ENCODE assay signal across 23 mouse cellular contexts in genomic region chr9:66120106-66120505, GRCm38 (mm10). TPM values are rescaled to one million over a fixed set of nuclear protein-coding genes. Genes with fewer than 3 reads are reported as not detected.
A peak's percentile ranks its signal among the peaks of the same experiment; 100 is the strongest.
DNase-seq lines count a peak whose midpoint lies in the region; ATAC-seq and TF ChIP-seq lines count a peak whose summit lies in the region.
"Had no signal": no experiment of that assay in that cellular context is flagged by ENCODE, and none has a peak within 500 bp of the region (broad histone marks: within the 10 kb centered on the region; RNA-seq: fewer than 3 reads in every experiment).

No protein-coding gene starts in this region.

- peak in 2 of 3 experiments; percentile 61 to 64 for DNase-seq in liver, embryonic 14.5 days (ENCODE audit: low read depth in 3 of 3, low spot score in 3 of 3)
- DNase-seq in layer of hippocampus, adult 9-11 months: no peak
- DNase-seq in cerebellum, adult 2 months: no peak
- DNase-seq in T-cell, adult 2 months (ENCODE audit: low spot score): no peak
- DNase-seq: cerebellum, adult 9-10 months; gastrocnemius, adult 2 months; kidney, adult 11 months; kidney, postnatal 4 days; left cerebral cortex, postnatal 4 days; lung, postnatal 4 days; thymus, adult 2 months; thymus, postnatal 4 days had no signal

- H3K9ac ChIP-seq in liver, embryonic 14.5 days (replicated peaks): peak overlapping the region; percentile 16
- H3K9ac ChIP-seq: embryonic facial prominence, embryonic 15.5 days; forebrain, embryonic 12.5 days; limb, embryonic 15.5 days; neural tube, embryonic 15.5 days had no signal

- TF ChIP-seq CTCF in bone marrow macrophage, adult 2 months (IDR thresholded peaks at IDR 0.05; ENCODE audit: low read depth, low read length): no peak
- no peak for TF ChIP-seq CTCF in liver, embryonic 14.5 days (IDR thresholded peaks at IDR 0.05; ENCODE audit: low read depth)
- no peak for TF ChIP-seq CTCF in cerebellum, adult 2 months (IDR thresholded peaks at IDR 0.05; ENCODE audit: borderline replicate concordance, insufficient read depth, low read depth, low read length)

- peak overlapping the region; percentile 43 for H3K4me2 ChIP-seq in liver, embryonic 14.5 days (ENCODE audit: low read depth)
- H3K4me2 ChIP-seq: embryonic facial prominence, embryonic 15.5 days; forebrain, embryonic 12.5 days; heart, embryonic 11.5 days; limb, embryonic 15.5 days; midbrain, embryonic 11.5 days; neural tube, embryonic 15.5 days had no signal

- TF ChIP-seq POLR2A in bone marrow macrophage, adult 2 months (IDR thresholded peaks at IDR 0.05; ENCODE audit: borderline replicate concordance, low read depth, low read length): no peak
- TF ChIP-seq POLR2A in cerebellum, adult 2 months (IDR thresholded peaks at IDR 0.05; ENCODE audit: borderline replicate concordance, insufficient read depth, low read length): no peak

- no peaks in the 10 kb centered on the region for H3K27me3 ChIP-seq in erythroblast, embryonic 14.5 days (ENCODE audit: control insufficient read depth)
- H3K27me3 ChIP-seq in liver, embryonic 14.5 days (ENCODE audit: control insufficient read depth, insufficient read depth, low read length): no peaks in the 10 kb centered on the region
- H3K27me3 ChIP-seq in cerebellum, adult 2 months (ENCODE audit: control insufficient read depth, insufficient read depth, low read length): no peaks in the 10 kb centered on the region
- H3K27me3 ChIP-seq: embryonic facial prominence, embryonic 15.5 days; forebrain, embryonic 12.5 days; limb, embryonic 15.5 days; neural tube, embryonic 15.5 days had no signal

- TF ChIP-seq EP300 in liver, embryonic 14.5 days (IDR thresholded peaks at IDR 0.05; ENCODE audit: low read depth): peak; percentile 71

- H3K27ac ChIP-seq in bone marrow macrophage, adult 2 months (ENCODE audit: insufficient read depth, low read depth, low read length): peak overlapping the region; percentile 5
- peak overlapping the region; percentile 68 for H3K27ac ChIP-seq in liver, embryonic 14.5 days
- H3K27ac ChIP-seq in cerebellum, adult 2 months (ENCODE audit: insufficient read depth, low read length): no peak overlapping the region
- H3K27ac ChIP-seq: embryonic facial prominence, embryonic 15.5 days; forebrain, embryonic 12.5 days; gastrocnemius, adult 2 months; hindbrain, embryonic 10.5 days; limb, embryonic 15.5 days; neural tube, embryonic 15.5 days had no signal

- peaks cover 53% of the 10 kb centered on the region for H3K4me1 ChIP-seq in bone marrow macrophage, adult 2 months (ENCODE audit: control insufficient read depth, insufficient read depth, low read length)
- peaks cover 71% of the 10 kb centered on the region for H3K4me1 ChIP-seq in erythroblast, embryonic 14.5 days (ENCODE audit: control insufficient read depth)
- H3K4me1 ChIP-seq in liver, embryonic 14.5 days (replicated peaks; ENCODE audit: control insufficient read depth in 2 of 2, insufficient read depth in 2 of 2, low read length in 1 of 2): peaks cover 34 to 35% of the 10 kb centered on the region in 2 experiments
- peaks cover 10% of the 10 kb centered on the region; the same call in 1 of the 2 replicates for H3K4me1 ChIP-seq in cerebellum, adult 2 months (ENCODE audit: control insufficient read depth, insufficient read depth, low read length)

- ATAC-seq in liver, embryonic 14.5 days (ENCODE audit: insufficient read depth): peak; percentile 31
- peak; percentile 69 for ATAC-seq in megakaryocyte-erythroid progenitor cell, adult 5-6 weeks (replicated peaks; ENCODE audit: low FRiP score, low TSS enrichment, poor library complexity, severe bottlenecking)

- 38% methylated on average over 4 of the region's 4 CpGs for WGBS in liver, embryonic 14.5 days (ENCODE audit: insufficient replicate concordance)
- WGBS in cerebellum, adult 2 months: 98% methylated on average over 4 of the region's 4 CpGs

- peaks cover 62% of the 10 kb centered on the region for H3K36me3 ChIP-seq in erythroblast, embryonic 14.5 days (ENCODE audit: control insufficient read depth)
- H3K36me3 ChIP-seq in liver, embryonic 14.5 days (replicated peaks; ENCODE audit: control insufficient read depth, insufficient read depth, low read depth): peaks cover 4% of the 10 kb centered on the region
- H3K36me3 ChIP-seq: limb, embryonic 15.5 days; neural tube, embryonic 15.5 days had no signal

- H3K4me3 ChIP-seq in bone marrow macrophage, adult 2 months (ENCODE audit: insufficient read depth, low read length): no peak overlapping the region
- peak overlapping the region; percentile 36 for H3K4me3 ChIP-seq in erythroblast, embryonic 14.5 days (replicated peaks)
- no peak overlapping the region for H3K4me3 ChIP-seq in liver, embryonic 14.5 days (ENCODE audit: insufficient read depth in 1 of 2, low read depth in 2 of 2, low read length in 2 of 2)
- H3K4me3 ChIP-seq in cerebellum, adult 2 months (replicated peaks; ENCODE audit: insufficient read depth, low read depth, low read length): no peak overlapping the region
- H3K4me3 ChIP-seq: embryonic facial prominence, embryonic 15.5 days; forebrain, embryonic 12.5 days; gastrocnemius, adult 2 months; hindbrain, embryonic 10.5 days; left cerebral cortex, adult 2 months; limb, embryonic 15.5 days; neural tube, embryonic 15.5 days had no signal

- H3K9me3 ChIP-seq in erythroblast, embryonic 14.5 days (ENCODE audit: control insufficient read depth, low read length): no peaks in the 10 kb centered on the region
- H3K9me3 ChIP-seq in liver, embryonic 14.5 days (ENCODE audit: control insufficient read depth, low read length): no peaks in the 10 kb centered on the region
- H3K9me3 ChIP-seq: embryonic facial prominence, embryonic 15.5 days; forebrain, embryonic 12.5 days; hindbrain, embryonic 10.5 days; limb, embryonic 15.5 days; neural tube, embryonic 15.5 days had no signal

RNA-seq across cellular contexts. Expression of gene Snx1, which starts 6.3 kb away (rescaled TPM):
- polyA plus RNA-seq in bone marrow macrophage, adult 2 months (2012; ENCODE audit: insufficient read depth, insufficient read length, missing spikeins): 117 and 141 TPM in 2 replicates
- polyA plus RNA-seq in erythroblast, embryonic 14.5 days (2012): 11.0 and 14.6 TPM in 2 replicates
- polyA plus RNA-seq in liver, embryonic 14.5 days (2012; rRNA removed): 31.8 and 47.7 TPM in 2 replicates
- 66.0 and 68.3 TPM in 2 replicates for polyA plus RNA-seq in liver, embryonic 14.5 days (2014; fragmentation: Nextera tagmentation; extraction: Ambion mirVana)
- total RNA-seq in megakaryocyte-erythroid progenitor cell, adult 5-6 weeks (2014; fragmentation: Nextera tagmentation): 99.7 and 107 TPM in 2 replicates
- 114 and 128 TPM in 2 replicates for total RNA-seq in megakaryocyte-erythroid progenitor cell, adult 5-6 weeks (2017)
- polyA plus RNA-seq in cerebellum, adult 2 months (2012; rRNA removed): 111 and 121 TPM in 2 replicates

RNA-seq across cellular contexts. Expression of gene Ciao2a, which starts 6.3 kb away (rescaled TPM):
- 133 and 152 TPM in 2 replicates for polyA plus RNA-seq in bone marrow macrophage, adult 2 months (2012; ENCODE audit: insufficient read depth, insufficient read length, missing spikeins)
- polyA plus RNA-seq in erythroblast, embryonic 14.5 days (2012): 2.5 and 3.8 TPM in 2 replicates
- 32.3 and 50.1 TPM in 2 replicates for polyA plus RNA-seq in liver, embryonic 14.5 days (2012; rRNA removed)
- 129 and 132 TPM in 2 replicates for polyA plus RNA-seq in liver, embryonic 14.5 days (2014; fragmentation: Nextera tagmentation; extraction: Ambion mirVana)
- 167 and 182 TPM in 2 replicates for total RNA-seq in megakaryocyte-erythroid progenitor cell, adult 5-6 weeks (2014; fragmentation: Nextera tagmentation)
- 165 and 169 TPM in 2 replicates for total RNA-seq in megakaryocyte-erythroid progenitor cell, adult 5-6 weeks (2017)
- 24.3 and 25.9 TPM in 2 replicates for polyA plus RNA-seq in cerebellum, adult 2 months (2012; rRNA removed)

RNA-seq across cellular contexts. Expression of gene Dapk2, which starts 37.9 kb away (rescaled TPM):
- polyA plus RNA-seq in bone marrow macrophage, adult 2 months (2012; ENCODE audit: insufficient read depth, insufficient read length, missing spikeins): not detected in 2 replicates
- 7.8 and 10.8 TPM in 2 replicates for polyA plus RNA-seq in erythroblast, embryonic 14.5 days (2012)
- polyA plus RNA-seq in liver, embryonic 14.5 days (2012; rRNA removed): 7.3 and 11.7 TPM in 2 replicates
- polyA plus RNA-seq in liver, embryonic 14.5 days (2014; fragmentation: Nextera tagmentation; extraction: Ambion mirVana): 24.6 and 25.2 TPM in 2 replicates
- 9.2 and 11.0 TPM in 2 replicates for total RNA-seq in megakaryocyte-erythroid progenitor cell, adult 5-6 weeks (2014; fragmentation: Nextera tagmentation)
- 5.2 and 10.3 TPM in 2 replicates for total RNA-seq in megakaryocyte-erythroid progenitor cell, adult 5-6 weeks (2017)
- polyA plus RNA-seq in cerebellum, adult 2 months (2012; rRNA removed): 3.6 and 3.8 TPM in 2 replicates

RNA-seq across cellular contexts. Expression of gene Snx22, which starts 50.6 kb away (rescaled TPM):
- polyA plus RNA-seq in bone marrow macrophage, adult 2 months (2012; ENCODE audit: insufficient read depth, insufficient read length, missing spikeins): 0.28 and 0.32 TPM in 2 replicates
- polyA plus RNA-seq in erythroblast, embryonic 14.5 days (2012): 13.3 and 20.5 TPM in 2 replicates
- 26.7 and 32.8 TPM in 2 replicates for polyA plus RNA-seq in liver, embryonic 14.5 days (2012; rRNA removed)
- polyA plus RNA-seq in liver, embryonic 14.5 days (2014; fragmentation: Nextera tagmentation; extraction: Ambion mirVana): 25.4 and 26.5 TPM in 2 replicates
- total RNA-seq in megakaryocyte-erythroid progenitor cell, adult 5-6 weeks (2014; fragmentation: Nextera tagmentation): 1.3 and 2.2 TPM in 2 replicates
- 0.80 and 0.99 TPM in 2 replicates for total RNA-seq in megakaryocyte-erythroid progenitor cell, adult 5-6 weeks (2017)
- 8.8 and 9.7 TPM in 2 replicates for polyA plus RNA-seq in cerebellum, adult 2 months (2012; rRNA removed)

Comparison
In these comparisons a context has a peak if more than half of its experiments do, and no peak if none do; other contexts are left out.
1. DNase-seq: peak in liver, embryonic 14.5 days (2 of 3); none in layer of hippocampus, adult 9-11 months (single experiment), cerebellum, adult 2 months (0 of 2) and T-cell, adult 2 months (single experiment).